Mouse (Mus musculus) kidney, embryonic 16.5 days (tissue): ENCODE results near the gene Speer4f1. TPM values are rescaled to one million over a fixed set of nuclear protein-coding genes. Genes with fewer than 3 reads are reported as not detected.

ENCODE experiments used
- ATAC-seq: fragments of 200-750 bp; cut with Nextera tagmentation; 2 replicates; pipeline ENCODE4 v1.8.0; 2017; ENCODE audit warnings: moderate TSS enrichment; ENCODE audit not compliant: low FRiP score, low TSS enrichment
- H3K27ac ChIP-seq: fragments of 300-500 bp; sonication (generic); 2 replicates; pipeline ENCODE4 v1.5.1; 2014; ENCODE audit warnings: low read length
- H3K27me3 ChIP-seq: fragments of 300-500 bp; sonication (generic); 2 replicates; pipeline ENCODE4 v1.6.1; 2014; ENCODE audit warnings: low read length, control low read depth, mixed read lengths; ENCODE audit not compliant: insufficient read depth
- H3K36me3 ChIP-seq: fragments of 300-500 bp; sonication (generic); 2 replicates; pipeline ENCODE4 v1.6.1; 2014; ENCODE audit warnings: low read length, control low read depth, mixed read lengths; ENCODE audit not compliant: insufficient read depth
- H3K4me1 ChIP-seq: fragments of 300-500 bp; sonication (generic); 2 replicates; pipeline ENCODE4 v1.6.1; 2014; ENCODE audit warnings: low read length, control low read depth, mixed read lengths; ENCODE audit not compliant: insufficient read depth
- H3K4me2 ChIP-seq: fragments of 300-500 bp; sonication (generic); replicated peaks from 2 replicates; pipeline ENCODE4 v1.6.1; 2014; ENCODE audit warnings: low read depth, low read length
- H3K4me3 ChIP-seq: fragments of 300-500 bp; sonication (generic); 2 replicates; pipeline ENCODE4 v1.5.1; 2014; ENCODE audit warnings: mild to moderate bottlenecking, low read length
- H3K9ac ChIP-seq: fragments of 300-500 bp; sonication (generic); replicated peaks from 2 replicates; pipeline ENCODE4 v1.6.1; 2014; ENCODE audit warnings: low read length
- H3K9me3 ChIP-seq: fragments of 300-500 bp; sonication (generic); 2 replicates; pipeline ENCODE4 v1.6.1; 2016; ENCODE audit warnings: low read length, control low read depth
- WGBS: fragments of 180-500 bp; shearing (Covaris S2); extraction: QIAGEN DNeasy Blood & Tissue Kit; methylation state at CpG from one replicate; pipeline ENCODE4 v1.1.7; 2014; 5-methylcytosine and 5-hydroxymethylcytosine counted together
- polyA plus RNA-seq: library from polyadenylated mRNA; unstranded; fragments of >200 nt; fragmentation: Nextera tagmentation; extraction: Ambion mirVana; gene quantifications from 2 replicates; pipeline ENCODE4 v1.2.1, GENCODE M21; 2015

Gene Speer4f1
- polyA plus RNA-seq, 1 experiment from 2014 or later: 0.12 TPM

- WGBS: 82% methylated on average over 1 of the region's 1 CpGs
- Histone ChIP-seq H3K4me2 (no peak overlapping the region), H3K27ac (no peak overlapping the region), H3K9me3 (no peaks in the 10 kb centered on the region), H3K27me3 (no peaks in the 10 kb centered on the region), H3K36me3 (no peaks in the 10 kb centered on the region), H3K4me3 (no peak overlapping the region), H3K4me1 (no peaks in the 10 kb centered on the region), H3K9ac (no peak overlapping the region)
- ATAC-seq: no peak
Measured at GRCm38 (mm10) chr5:17489894-17490293, 14.0 kb downstream of the Speer4f1 start.

- no peak for ATAC-seq
- Histone ChIP-seq H3K27ac (no peak overlapping the region), H3K27me3 (no peaks in the 10 kb centered on the region), H3K4me3 (no peak overlapping the region), H3K4me2 (no peak overlapping the region), H3K36me3 (no peaks in the 10 kb centered on the region), H3K4me1 (no peaks in the 10 kb centered on the region), H3K9me3 (no peaks in the 10 kb centered on the region), H3K9ac (no peak overlapping the region)
- 96% methylated on average over 2 of the region's 2 CpGs for WGBS
Measured at GRCm38 (mm10) chr5:17495616-17496015, 19.7 kb downstream of the Speer4f1 start.

GRCm38 (mm10) chr5:17496650-17497049 lies 20.8 kb downstream of the Speer4f1 start:
- WGBS: 84% methylated on average over 5 of the region's 5 CpGs
- Histone ChIP-seq H3K27me3 (no peaks in the 10 kb centered on the region), H3K9me3 (no peaks in the 10 kb centered on the region), H3K27ac (no peak overlapping the region), H3K4me3 (no peak overlapping the region), H3K4me1 (no peaks in the 10 kb centered on the region), H3K4me2 (no peak overlapping the region), H3K36me3 (no peaks in the 10 kb centered on the region), H3K9ac (no peak overlapping the region)
- ATAC-seq: no peak

- Histone ChIP-seq H3K9ac (no peak overlapping the region), H3K27ac (no peak overlapping the region), H3K4me2 (no peak overlapping the region), H3K4me3 (no peak overlapping the region), H3K36me3 (no peaks in the 10 kb centered on the region), H3K9me3 (no peaks in the 10 kb centered on the region), H3K4me1 (no peaks in the 10 kb centered on the region), H3K27me3 (no peaks in the 10 kb centered on the region)
- WGBS: 93% methylated on average over 1 of the region's 1 CpGs
- ATAC-seq: no peak
Measured at GRCm38 (mm10) chr5:17499873-17500329, 24.0 kb downstream of the Speer4f1 start.

- Histone ChIP-seq H3K4me3 (no peak overlapping the region), H3K4me1 (no peaks in the 10 kb centered on the region), H3K27me3 (no peaks in the 10 kb centered on the region), H3K9ac (no peak overlapping the region), H3K27ac (no peak overlapping the region), H3K4me2 (no peak overlapping the region), H3K9me3 (no peaks in the 10 kb centered on the region), H3K36me3 (no peaks in the 10 kb centered on the region)
- no peak for ATAC-seq
- WGBS: 73% methylated on average over 1 of the region's 1 CpGs
Measured at GRCm38 (mm10) chr5:17500866-17501265, 25.0 kb downstream of the Speer4f1 start.

- H3K4me3 ChIP-seq: no peak overlapping the region
- H3K27me3 ChIP-seq: no peaks in the 10 kb centered on the region
- no peak overlapping the region for H3K27ac ChIP-seq
Measured at GRCm38 (mm10) chr5:17505540-17505939, 29.6 kb downstream of the Speer4f1 start.

GRCm38 (mm10) chr5:17508038-17508437 lies 32.1 kb downstream of the Speer4f1 start:
- Histone ChIP-seq H3K4me2 (no peak overlapping the region), H3K9me3 (no peaks in the 10 kb centered on the region), H3K9ac (no peak overlapping the region), H3K27ac (no peak overlapping the region), H3K4me1 (no peaks in the 10 kb centered on the region), H3K4me3 (no peak overlapping the region), H3K36me3 (no peaks in the 10 kb centered on the region), H3K27me3 (no peaks in the 10 kb centered on the region)
- WGBS: 80% methylated on average over 3 of the region's 3 CpGs
- no peak for ATAC-seq

More at GRCm38 (mm10) chr5:17505540-17505939, 29.6 kb downstream of the Speer4f1 start:
- H3K36me3 ChIP-seq: no peaks in the 10 kb centered on the region
- H3K9ac ChIP-seq: no peak overlapping the region
- H3K4me2 ChIP-seq: no peak overlapping the region
- no peaks in the 10 kb centered on the region for H3K9me3 ChIP-seq
- no peaks in the 10 kb centered on the region for H3K4me1 ChIP-seq
- ATAC-seq: no peak

Other genes with a start within 250 kb of the Speer4f1 start
- gene Speer4f2, start 102.9 kb upstream of the Speer4f1 start, polyA plus RNA-seq: not detected in 2 replicates
- 92.4 and 99.1 TPM in 2 replicates for gene Sema3c, start 98.2 kb downstream of the Speer4f1 start, polyA plus RNA-seq